Mouse (Mus musculus): ENCODE data around the gene Mapk10.

DNA sequence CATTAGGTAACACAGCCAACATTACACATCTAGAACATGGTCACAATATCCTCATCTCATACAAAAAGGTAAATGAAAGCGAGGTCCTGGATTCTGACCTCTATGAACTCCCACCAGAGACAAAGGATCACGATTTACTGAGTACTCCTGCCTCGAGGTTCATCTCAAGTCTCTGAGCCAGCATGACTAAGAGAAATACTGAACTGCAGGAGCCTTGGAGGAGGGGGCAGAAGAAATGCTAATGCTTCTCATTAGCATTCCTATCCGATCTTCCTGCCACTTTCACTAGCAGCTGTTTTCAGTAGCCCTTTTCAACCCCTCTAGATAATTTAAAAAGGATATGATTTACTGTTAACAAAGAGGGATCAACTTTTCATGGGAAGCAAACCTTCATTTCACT is 19.6 kb downstream of the Mapk10 start:
- TF ChIP-seq CTCF (IDR thresholded peaks at IDR 0.05; ENCODE audit: insufficient read depth, low read length) (no peak), POLR2A (IDR thresholded peaks at IDR 0.05; ENCODE audit: borderline replicate concordance, extremely low read depth, low read depth, low read length) (no peak)
